Mouse (Mus musculus): Measurements from ENCODE around the gene Sox2. TPM values are rescaled to one million over a fixed set of nuclear protein-coding genes. Genes with fewer than 3 reads are reported as not detected.

The Sox2 gene
- total RNA-seq (2021) = 10 to 100 TPM; 50.8 to 52.7 TPM
- long read RNA-seq, transcript Sox2-201 (1 exons, 2,057 nt) = major isoform, 49 of 49 reads
- long read RNA-seq, partial matches to known transcripts = 0 of 49 reads
- long read RNA-seq, other reads (novel, unspliced or antisense) = 0 of 49 reads

DNA sequence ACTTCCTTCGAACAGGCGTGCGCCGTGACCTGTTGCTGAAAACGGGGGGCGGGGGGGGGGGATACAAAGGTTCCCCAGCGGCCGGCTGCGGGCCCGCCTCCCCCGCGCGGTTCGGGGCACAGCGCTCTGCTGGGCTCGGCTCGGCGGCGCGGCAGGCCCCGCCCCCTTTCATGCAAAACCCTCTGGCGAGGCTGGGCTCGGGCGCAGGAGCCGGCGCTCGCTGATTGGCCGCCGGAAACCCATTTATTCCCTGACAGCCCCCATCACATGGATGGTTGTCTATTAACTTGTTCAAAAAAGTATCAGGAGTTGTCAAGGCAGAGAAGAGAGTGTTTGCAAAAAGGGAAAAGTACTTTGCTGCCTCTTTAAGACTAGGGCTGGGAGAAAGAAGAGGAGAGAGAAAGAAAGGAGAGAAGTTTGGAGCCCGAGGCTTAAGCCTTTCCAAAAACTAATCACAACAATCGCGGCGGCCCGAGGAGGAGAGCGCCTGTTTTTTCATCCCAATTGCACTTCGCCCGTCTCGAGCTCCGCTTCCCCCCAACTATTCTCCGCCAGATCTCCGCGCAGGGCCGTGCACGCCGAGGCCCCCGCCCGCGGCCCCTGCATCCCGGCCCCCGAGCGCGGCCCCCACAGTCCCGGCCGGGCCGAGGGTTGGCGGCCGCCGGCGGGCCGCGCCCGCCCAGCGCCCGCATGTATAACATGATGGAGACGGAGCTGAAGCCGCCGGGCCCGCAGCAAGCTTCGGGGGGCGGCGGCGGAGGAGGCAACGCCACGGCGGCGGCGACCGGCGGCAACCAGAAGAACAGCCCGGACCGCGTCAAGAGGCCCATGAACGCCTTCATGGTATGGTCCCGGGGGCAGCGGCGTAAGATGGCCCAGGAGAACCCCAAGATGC is at the start of gene Sox2:
Gene Sox2, plus strand, starts transcription at position 680 of the 895 bp plus-strand sequence.
- DNase-seq (ENCODE audit: low spot score in 2 of 2) = peak; percentile 79 to 87

DNA sequence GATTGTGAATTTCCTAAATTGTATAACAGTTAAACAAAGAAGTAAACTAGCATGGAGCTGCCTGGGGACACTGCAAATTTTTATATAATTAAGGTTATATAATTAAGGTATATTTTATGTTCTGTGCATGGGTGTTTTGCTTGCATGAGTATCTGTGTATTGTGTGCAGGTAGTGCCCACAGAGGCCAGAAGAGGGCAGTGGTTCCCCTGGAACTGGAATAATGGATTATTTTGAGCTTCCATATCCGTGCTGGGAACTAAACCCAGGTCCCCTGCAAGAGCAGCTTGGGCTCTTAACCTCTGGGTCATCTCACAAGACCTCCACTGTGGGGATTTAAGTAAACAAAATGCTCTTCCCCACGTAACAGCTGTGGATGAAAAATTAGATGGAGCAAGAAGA is 49.1 kb upstream of the Sox2 start:
- DNase-seq (ENCODE audit: low spot score in 2 of 2) = no peak

- no peak for DNase-seq (ENCODE audit: low spot score in 2 of 2)
Measured at GRCm38 (mm10) chr3:34614107-34614506, 36.1 kb upstream of the Sox2 start.

DNA sequence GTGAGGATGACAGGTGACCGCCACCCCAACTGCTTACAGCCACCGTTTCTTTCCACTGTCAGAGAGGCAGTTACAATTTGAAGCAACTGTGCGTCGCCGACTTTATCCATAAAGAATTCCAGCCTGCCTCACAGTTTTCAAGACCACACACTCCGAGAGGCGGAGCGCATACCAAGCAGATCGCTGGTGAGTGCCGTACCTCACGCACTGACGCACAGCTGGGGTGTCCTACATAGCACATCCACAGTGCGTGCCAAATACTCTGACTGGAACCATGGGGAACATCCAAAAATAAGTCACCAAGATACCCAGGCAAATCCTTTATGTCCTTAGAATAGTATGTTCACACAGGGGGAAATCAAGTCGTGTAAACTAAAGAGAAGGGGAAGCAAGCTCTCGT is 34.7 kb upstream of the Sox2 start:
- no peak for DNase-seq (ENCODE audit: low spot score in 2 of 2)

DNA sequence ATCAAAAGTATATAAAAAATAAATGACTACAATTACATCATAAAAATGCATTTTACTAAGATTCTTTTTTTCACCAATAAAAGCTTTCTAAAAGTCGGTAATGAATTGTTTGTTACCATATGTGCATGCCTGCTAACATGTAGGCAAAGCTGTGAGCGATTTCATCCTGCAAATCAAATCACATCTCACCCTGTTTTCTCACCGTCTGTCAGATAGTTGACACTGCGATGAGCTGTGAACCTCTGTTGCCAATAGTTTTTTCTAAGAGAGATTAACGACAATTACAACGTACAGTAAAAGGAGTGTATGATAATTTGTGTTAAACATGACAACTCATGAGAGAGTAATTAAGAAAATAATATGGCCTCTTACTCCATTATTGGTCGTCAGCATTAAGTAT is 31.3 kb upstream of the Sox2 start:
- no peak for DNase-seq (ENCODE audit: low spot score in 2 of 2)

GRCm38 (mm10) chr3:34620121-34620520 is 30.1 kb upstream of the Sox2 start:
- DNase-seq (ENCODE audit: low spot score in 2 of 2) = no peak

GRCm38 (mm10) chr3:34624721-34625270 is 25.4 kb upstream of the Sox2 start:
- no peak for DNase-seq (ENCODE audit: low spot score in 2 of 2)

DNA sequence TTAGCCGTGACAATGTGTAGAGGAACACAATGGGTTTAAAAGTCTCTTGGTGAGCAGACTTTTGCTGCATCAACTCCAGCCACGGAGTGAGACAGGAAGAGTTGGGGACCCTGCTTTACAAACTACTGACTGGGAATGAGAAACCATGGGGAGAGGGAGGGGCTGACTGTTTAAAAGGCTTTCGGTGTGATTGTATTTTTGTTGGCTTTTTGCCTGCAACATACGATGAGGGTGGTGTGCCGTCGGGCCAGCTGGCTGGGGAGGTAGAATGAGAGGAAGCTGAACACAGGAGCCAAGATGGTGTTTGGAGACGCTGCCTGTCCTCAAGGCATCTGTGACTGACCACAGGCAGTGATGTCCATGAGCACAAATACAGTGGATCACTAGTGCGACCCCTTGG is 23.7 kb upstream of the Sox2 start:
- no peak for DNase-seq (ENCODE audit: low spot score in 2 of 2)

DNA sequence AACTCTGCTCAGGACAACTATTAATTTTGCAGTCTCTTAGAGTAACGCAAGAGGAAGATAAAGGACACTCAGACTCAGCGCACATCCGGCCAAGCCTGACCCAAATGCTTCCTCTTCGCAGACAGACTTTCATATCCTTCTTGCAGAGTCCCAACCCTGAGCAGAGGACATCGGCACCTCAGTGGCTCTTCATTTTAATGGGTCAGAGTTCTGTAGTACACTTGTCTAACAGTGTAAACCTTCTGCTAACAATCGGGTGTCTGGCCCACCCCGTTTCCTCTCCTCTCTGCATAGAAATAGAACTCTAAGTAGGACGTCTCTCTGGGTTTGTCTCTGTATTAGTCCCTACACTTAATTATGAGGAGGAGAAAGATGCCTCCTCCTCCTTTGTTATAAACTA is 20.2 kb upstream of the Sox2 start:
- DNase-seq (ENCODE audit: low spot score in 2 of 2) = no peak

DNA sequence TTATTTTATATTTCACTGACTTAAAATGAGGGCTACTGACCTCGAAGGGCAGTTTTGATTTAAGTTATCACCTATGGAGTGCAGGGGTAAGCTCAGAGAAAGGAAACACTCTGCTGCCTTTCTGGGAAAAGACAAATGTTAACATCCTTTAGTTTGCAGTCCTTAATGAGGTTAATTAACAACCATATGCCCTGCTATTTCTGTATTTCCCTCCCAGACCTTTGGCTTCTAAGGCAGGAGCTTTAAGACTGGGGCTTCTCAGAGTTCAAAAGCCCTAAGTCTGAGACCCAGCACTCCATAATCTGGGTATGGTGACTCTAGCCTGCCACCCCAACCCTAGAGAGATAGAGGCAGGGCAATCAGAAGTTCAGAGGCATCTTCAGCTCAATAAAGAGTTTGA is 19.5 kb upstream of the Sox2 start:
- no peak for DNase-seq (ENCODE audit: low spot score in 2 of 2)

- no peak for DNase-seq (ENCODE audit: low spot score in 2 of 2)
Measured at GRCm38 (mm10) chr3:34636958-34637357, 13.2 kb upstream of the Sox2 start.

- no peak for DNase-seq (ENCODE audit: low spot score in 2 of 2)
Measured at GRCm38 (mm10) chr3:34637481-34637880, 12.7 kb upstream of the Sox2 start.

- DNase-seq (ENCODE audit: low spot score in 2 of 2) = no peak
Measured at GRCm38 (mm10) chr3:34637926-34638325, 12.3 kb upstream of the Sox2 start.

DNA sequence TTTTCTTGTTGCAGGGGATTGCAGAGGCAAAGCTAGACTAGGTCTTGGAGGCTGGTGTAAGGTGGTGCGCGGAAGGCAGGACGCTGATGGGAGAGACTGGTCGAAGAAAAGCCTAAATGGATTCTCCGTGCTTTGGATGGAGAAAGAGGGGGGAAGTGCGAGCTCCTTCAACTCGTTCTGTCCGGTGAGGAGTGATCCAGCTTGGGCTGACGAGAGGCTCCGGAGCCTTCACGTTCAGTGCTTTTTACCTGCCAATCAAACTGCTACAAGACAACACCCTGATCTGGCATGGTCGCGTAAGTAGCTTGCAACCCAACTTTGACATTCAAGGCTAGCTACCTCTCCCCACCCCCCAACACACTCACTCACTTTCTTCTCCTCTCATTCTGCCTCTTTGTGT is 11.9 kb upstream of the Sox2 start:
- DNase-seq (ENCODE audit: low spot score in 2 of 2) = no peak

DNA sequence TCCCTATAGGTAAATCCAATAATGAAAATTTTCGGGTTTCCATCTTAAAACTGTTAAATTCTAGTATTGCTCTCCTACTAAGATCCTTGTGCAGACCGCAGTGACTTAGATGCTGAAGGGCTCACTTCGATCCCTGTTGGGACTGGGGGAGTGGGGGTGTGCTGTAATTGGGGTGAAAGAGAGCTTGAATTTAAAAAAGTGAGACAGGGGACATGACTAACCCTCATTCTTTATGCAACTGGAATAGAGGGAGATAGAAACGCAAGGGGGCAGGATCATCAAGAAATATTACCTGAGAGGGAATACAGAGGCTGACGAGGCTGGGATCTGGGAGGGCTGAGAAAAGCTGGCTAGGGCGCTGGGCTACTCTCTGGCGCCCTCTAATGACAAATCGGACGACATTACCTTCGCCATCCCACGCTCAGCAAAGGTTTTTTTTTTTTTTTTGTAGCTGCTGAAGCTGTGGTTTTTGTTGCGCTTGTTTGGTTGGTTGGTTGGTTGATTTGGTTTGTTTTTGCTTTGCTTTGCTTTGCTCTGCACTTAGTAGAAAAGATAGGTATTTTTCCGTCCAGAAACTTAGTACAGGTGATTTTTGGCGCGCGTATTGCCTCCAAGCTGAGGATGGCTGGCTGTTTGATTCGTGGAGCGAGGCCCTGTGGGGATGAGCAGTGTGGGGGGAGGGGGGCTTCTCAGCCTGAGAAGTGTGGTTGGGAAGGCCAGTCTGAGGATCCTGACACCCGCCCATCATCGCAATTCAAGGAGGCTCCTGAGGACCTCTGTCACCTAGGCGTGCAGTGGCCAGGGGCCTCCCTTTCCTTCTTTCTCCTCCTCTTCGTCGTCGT is 11.0 kb upstream of the Sox2 start:
- DNase-seq (ENCODE audit: low spot score in 2 of 2) = peak; percentile 50 to 70

GRCm38 (mm10) chr3:34639873-34640270 is 10.3 kb upstream of the Sox2 start:
- no peak for DNase-seq (ENCODE audit: low spot score in 2 of 2)

- DNase-seq (ENCODE audit: low spot score in 2 of 2) = no peak
Measured at GRCm38 (mm10) chr3:34640276-34640675, 9.9 kb upstream of the Sox2 start.

- peak; percentile 77 to 84 for DNase-seq (ENCODE audit: low spot score in 2 of 2)
Measured at GRCm38 (mm10) chr3:34640690-34641600, 9.3 kb upstream of the Sox2 start.

GRCm38 (mm10) chr3:34641756-34642497 is 8.3 kb upstream of the Sox2 start:
- DNase-seq (ENCODE audit: low spot score in 2 of 2) = no peak

GRCm38 (mm10) chr3:34642498-34642941 is 7.7 kb upstream of the Sox2 start:
- DNase-seq (ENCODE audit: low spot score in 2 of 2) = peak; percentile 85 to 90

All from layer of hippocampus, postnatal 10 days (tissue).